Mouse (Mus musculus): ENCODE measurements around the gene Rbm47. TPM values are rescaled to one million over a fixed set of nuclear protein-coding genes. Genes with fewer than 3 reads are reported as not detected.

The Rbm47 gene
- polyA plus RNA-seq, 1 experiment from 2014 or later: 45.6 TPM

GRCm38 (mm10) chr5:66139634-66140295, 33.2 kb downstream of the Rbm47 start:
- Histone ChIP-seq H3K27ac (ENCODE audit: low read depth, low read length) (no peak overlapping the region), H3K36me3 (ENCODE audit: control insufficient read depth, insufficient read depth, low read length) (no peaks in the 10 kb centered on the region), H3K4me1 (ENCODE audit: control insufficient read depth, insufficient read depth, low read length) (0 out of 2 replicates have a peak, but pooled peaks cover 6% of the 10 kb centered on the region), H3K27me3 (ENCODE audit: control insufficient read depth, insufficient read depth, low read length) (no peaks in the 10 kb centered on the region; the same call in 1 of the 2 replicates), H3K4me2 (replicated peaks; ENCODE audit: low read depth, low read length) (no peak overlapping the region), H3K9ac (ENCODE audit: low read depth, low read length) (no peak overlapping the region), H3K4me3 (ENCODE audit: low read length) (no peak overlapping the region), H3K9me3 (ENCODE audit: control insufficient read depth, low read length) (no peaks in the 10 kb centered on the region; the same call in 1 of the 2 replicates)
- 17% methylated on average over 6 of the region's 6 CpGs for WGBS
- no peak; the same call in 1 of the 2 replicates for ATAC-seq (ENCODE audit: low FRiP score, low TSS enrichment)

GRCm38 (mm10) chr5:66139171-66139570, 33.7 kb downstream of the Rbm47 start:
- H3K4me2 ChIP-seq (replicated peaks; ENCODE audit: low read depth, low read length): no peak overlapping the region
- no peaks in the 10 kb centered on the region for H3K27me3 ChIP-seq (ENCODE audit: control insufficient read depth, insufficient read depth, low read length)
- H3K9ac ChIP-seq (ENCODE audit: low read depth, low read length): no peak overlapping the region
- 0 out of 2 replicates have a peak, but pooled peaks cover 6% of the 10 kb centered on the region for H3K4me1 ChIP-seq (ENCODE audit: control insufficient read depth, insufficient read depth, low read length)
- 60% methylated on average over 6 of the region's 6 CpGs for WGBS
- no peak overlapping the region for H3K27ac ChIP-seq (ENCODE audit: low read depth, low read length)
- H3K36me3 ChIP-seq (ENCODE audit: control insufficient read depth, insufficient read depth, low read length): no peaks in the 10 kb centered on the region
- no peaks in the 10 kb centered on the region; the same call in 1 of the 2 replicates for H3K9me3 ChIP-seq (ENCODE audit: control insufficient read depth, low read length)
- no peak overlapping the region for H3K4me3 ChIP-seq (ENCODE audit: low read length)
- no peak for ATAC-seq (ENCODE audit: low FRiP score, low TSS enrichment)

GRCm38 (mm10) chr5:66138597-66138996, 34.3 kb downstream of the Rbm47 start:
- Histone ChIP-seq H3K27ac (ENCODE audit: low read depth, low read length) (no peak overlapping the region), H3K9ac (ENCODE audit: low read depth, low read length) (peak overlapping the region; percentile 14; the same call in 1 of the 2 replicates), H3K4me2 (replicated peaks; ENCODE audit: low read depth, low read length) (no peak overlapping the region), H3K36me3 (ENCODE audit: control insufficient read depth, insufficient read depth, low read length) (no peaks in the 10 kb centered on the region), H3K4me3 (ENCODE audit: low read length) (no peak overlapping the region), H3K9me3 (ENCODE audit: control insufficient read depth, low read length) (no peaks in the 10 kb centered on the region; the same call in 1 of the 2 replicates), H3K27me3 (ENCODE audit: control insufficient read depth, insufficient read depth, low read length) (no peaks in the 10 kb centered on the region), H3K4me1 (ENCODE audit: control insufficient read depth, insufficient read depth, low read length) (0 out of 2 replicates have a peak, but pooled peaks cover 6% of the 10 kb centered on the region)
- ATAC-seq (ENCODE audit: low FRiP score, low TSS enrichment): no peak
- 26% methylated on average over 10 of the region's 10 CpGs for WGBS

DNA sequence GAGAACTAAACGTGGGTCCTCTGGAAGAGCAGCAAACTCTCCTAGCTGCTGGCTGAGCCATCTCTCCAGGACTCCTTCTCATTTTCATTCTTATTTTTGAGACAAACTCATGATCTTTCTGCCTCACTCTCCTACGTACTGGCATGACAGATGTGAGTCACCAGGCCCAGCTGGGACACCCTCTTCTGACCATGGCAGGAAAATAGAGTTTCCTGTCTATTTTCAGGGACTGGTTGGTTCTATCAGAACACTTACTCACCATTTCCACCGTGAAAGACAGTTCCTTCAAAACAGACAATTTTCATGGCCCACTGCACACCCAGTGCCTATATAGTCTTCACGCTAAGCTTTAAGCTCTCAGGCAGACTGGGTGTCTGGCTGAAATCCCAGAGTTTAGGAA, 35.7 kb downstream of the Rbm47 start:
- Histone ChIP-seq H3K4me3 (ENCODE audit: low read length) (no peak overlapping the region), H3K9me3 (ENCODE audit: control insufficient read depth, low read length) (no peaks in the 10 kb centered on the region; the same call in 1 of the 2 replicates), H3K36me3 (ENCODE audit: control insufficient read depth, insufficient read depth, low read length) (no peaks in the 10 kb centered on the region), H3K27me3 (ENCODE audit: control insufficient read depth, insufficient read depth, low read length) (no peaks in the 10 kb centered on the region), H3K4me1 (ENCODE audit: control insufficient read depth, insufficient read depth, low read length) (0 out of 2 replicates have a peak, but pooled peaks cover 6% of the 10 kb centered on the region), H3K4me2 (replicated peaks; ENCODE audit: low read depth, low read length) (no peak overlapping the region), H3K9ac (ENCODE audit: low read depth, low read length) (no peak overlapping the region), H3K27ac (ENCODE audit: low read depth, low read length) (no peak overlapping the region)
- 60% methylated on average over 4 of the region's 4 CpGs for WGBS
- ATAC-seq (ENCODE audit: low FRiP score, low TSS enrichment): no peak

DNA sequence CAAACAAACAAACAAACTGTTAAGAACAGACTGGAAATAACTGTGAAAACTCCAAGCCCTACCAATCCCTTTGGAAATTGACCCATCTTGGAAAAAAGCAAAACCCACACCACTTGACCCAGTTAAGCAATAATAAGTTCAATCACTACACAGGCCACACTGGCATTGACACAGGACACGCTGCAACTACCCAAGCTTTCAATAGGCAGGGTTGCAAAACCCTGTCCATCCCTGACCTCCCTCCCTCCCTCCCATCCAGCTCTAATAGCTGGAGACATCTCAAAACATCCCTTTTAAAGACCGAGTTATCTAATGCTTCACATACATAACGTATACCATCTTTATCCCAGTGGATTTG, 37.1 kb downstream of the Rbm47 start:
- 0 out of 2 replicates have a peak, but pooled peaks cover 6% of the 10 kb centered on the region for H3K4me1 ChIP-seq (ENCODE audit: control insufficient read depth, insufficient read depth, low read length)
- ATAC-seq (ENCODE audit: low FRiP score, low TSS enrichment): no peak
- H3K9me3 ChIP-seq (ENCODE audit: control insufficient read depth, low read length): no peaks in the 10 kb centered on the region
- H3K9ac ChIP-seq (ENCODE audit: low read depth, low read length): no peak overlapping the region
- H3K27ac ChIP-seq (ENCODE audit: low read depth, low read length): no peak overlapping the region
- H3K4me2 ChIP-seq (replicated peaks; ENCODE audit: low read depth, low read length): no peak overlapping the region
- H3K4me3 ChIP-seq (ENCODE audit: low read length): no peak overlapping the region
- no peaks in the 10 kb centered on the region for H3K36me3 ChIP-seq (ENCODE audit: control insufficient read depth, insufficient read depth, low read length)
- whole genome bisulfite sequencing: 76% methylated on average over 3 of the region's 3 CpGs
- no peaks in the 10 kb centered on the region for H3K27me3 ChIP-seq (ENCODE audit: control insufficient read depth, insufficient read depth, low read length)

- no peak for ATAC-seq (ENCODE audit: low FRiP score, low TSS enrichment)
- no peak overlapping the region for H3K27ac ChIP-seq (ENCODE audit: low read depth, low read length)
- no peak overlapping the region for H3K9ac ChIP-seq (ENCODE audit: low read depth, low read length)
- H3K4me2 ChIP-seq (replicated peaks; ENCODE audit: low read depth, low read length): no peak overlapping the region
- 0 out of 2 replicates have a peak, but pooled peaks cover 6% of the 10 kb centered on the region for H3K4me1 ChIP-seq (ENCODE audit: control insufficient read depth, insufficient read depth, low read length)
- no peaks in the 10 kb centered on the region; the same call in 1 of the 2 replicates for H3K9me3 ChIP-seq (ENCODE audit: control insufficient read depth, low read length)
- no peak overlapping the region for H3K4me3 ChIP-seq (ENCODE audit: low read length)
- no peaks in the 10 kb centered on the region for H3K36me3 ChIP-seq (ENCODE audit: control insufficient read depth, insufficient read depth, low read length)
- H3K27me3 ChIP-seq (ENCODE audit: control insufficient read depth, insufficient read depth, low read length): no peaks in the 10 kb centered on the region
- 75% methylated on average over 11 of the region's 11 CpGs for WGBS
These were observed 37.6 kb downstream of the Rbm47 start for GRCm38 (mm10) chr5:66135161-66135852.

DNA sequence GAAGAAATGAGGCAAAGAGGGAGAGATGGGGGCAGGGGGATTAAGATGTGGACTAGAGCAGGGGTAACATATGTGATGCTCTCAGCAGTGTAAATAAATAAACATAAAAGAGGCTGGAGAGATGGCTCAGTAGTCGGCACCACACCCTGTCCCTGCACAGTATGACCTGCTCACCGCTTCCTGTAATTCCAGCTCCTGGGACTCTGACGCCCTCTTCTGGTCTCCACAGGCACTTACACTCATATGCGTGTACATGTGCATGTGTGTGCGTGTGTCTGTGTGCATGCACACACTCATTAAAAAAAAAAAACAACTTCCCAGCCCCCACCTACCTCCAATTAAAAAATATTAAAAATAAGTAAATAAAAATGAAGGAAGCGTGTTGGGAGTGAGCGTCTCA, 38.3 kb downstream of the Rbm47 start:
- 92% methylated on average over 7 of the region's 7 CpGs for WGBS
- no peak for ATAC-seq (ENCODE audit: low FRiP score, low TSS enrichment)
- H3K4me2 ChIP-seq (replicated peaks; ENCODE audit: low read depth, low read length): no peak overlapping the region
- no peaks in the 10 kb centered on the region for H3K36me3 ChIP-seq (ENCODE audit: control insufficient read depth, insufficient read depth, low read length)
- no peak overlapping the region for H3K9ac ChIP-seq (ENCODE audit: low read depth, low read length)
- H3K4me3 ChIP-seq (ENCODE audit: low read length): no peak overlapping the region
- H3K27ac ChIP-seq (ENCODE audit: low read depth, low read length): no peak overlapping the region
- no peaks in the 10 kb centered on the region for H3K27me3 ChIP-seq (ENCODE audit: control insufficient read depth, insufficient read depth, low read length)
- no peaks in the 10 kb centered on the region; the same call in 1 of the 2 replicates for H3K9me3 ChIP-seq (ENCODE audit: control insufficient read depth, low read length)
- 0 out of 2 replicates have a peak, but pooled peaks cover 4% of the 10 kb centered on the region for H3K4me1 ChIP-seq (ENCODE audit: control insufficient read depth, insufficient read depth, low read length)

- H3K9ac ChIP-seq (ENCODE audit: low read depth, low read length): no peak overlapping the region
- H3K4me1 ChIP-seq (ENCODE audit: control insufficient read depth, insufficient read depth, low read length): no peaks in the 10 kb centered on the region; the same call in 1 of the 2 replicates
- H3K36me3 ChIP-seq (ENCODE audit: control insufficient read depth, insufficient read depth, low read length): no peaks in the 10 kb centered on the region
- H3K4me3 ChIP-seq (ENCODE audit: low read length): no peak overlapping the region
- no peaks in the 10 kb centered on the region; the same call in 1 of the 2 replicates for H3K9me3 ChIP-seq (ENCODE audit: control insufficient read depth, low read length)
- 88% methylated on average over 3 of the region's 3 CpGs for WGBS
- no peaks in the 10 kb centered on the region for H3K27me3 ChIP-seq (ENCODE audit: control insufficient read depth, insufficient read depth, low read length)
- H3K27ac ChIP-seq (ENCODE audit: low read depth, low read length): no peak overlapping the region
- no peak overlapping the region for H3K4me2 ChIP-seq (replicated peaks; ENCODE audit: low read depth, low read length)
- no peak for ATAC-seq (ENCODE audit: low FRiP score, low TSS enrichment)
These were observed 44.0 kb downstream of the Rbm47 start for GRCm38 (mm10) chr5:66128948-66129347.

GRCm38 (mm10) chr5:66125418-66125817, 47.5 kb downstream of the Rbm47 start:
- peak overlapping the region; percentile 12; the same call in 1 of the 2 replicates for H3K4me2 ChIP-seq (replicated peaks; ENCODE audit: low read depth, low read length)

More at GRCm38 (mm10) chr5:66125418-66125817, 47.5 kb downstream of the Rbm47 start:
- Histone ChIP-seq H3K27me3 (ENCODE audit: control insufficient read depth, insufficient read depth, low read length) (no peaks in the 10 kb centered on the region), H3K9ac (ENCODE audit: low read depth, low read length) (no peak overlapping the region), H3K4me1 (ENCODE audit: control insufficient read depth, insufficient read depth, low read length) (no peaks in the 10 kb centered on the region; the same call in 1 of the 2 replicates), H3K36me3 (ENCODE audit: control insufficient read depth, insufficient read depth, low read length) (no peaks in the 10 kb centered on the region), H3K9me3 (ENCODE audit: control insufficient read depth, low read length) (no peaks in the 10 kb centered on the region; the same call in 1 of the 2 replicates), H3K4me3 (ENCODE audit: low read length) (no peak overlapping the region), H3K27ac (ENCODE audit: low read depth, low read length) (no peak overlapping the region)
- no peak for ATAC-seq (ENCODE audit: low FRiP score, low TSS enrichment)
- 43% methylated on average over 11 of the region's 11 CpGs for WGBS

Measured in kidney, embryonic 14.5 days (tissue).